Mouse (Mus musculus) heart, adult 2 months (tissue): ENCODE results near the gene Synrg.

ENCODE experiments used
- CTCF ChIP-seq: fragments of 200-600 bp; IDR thresholded peaks from 2 replicates; pipeline ENCODE4 v1.8.1; 2022; ENCODE audit warnings: antibody characterized with exemption, mild to moderate bottlenecking, moderate library complexity
- EP300 ChIP-seq: fragments of 200-500 bp; IDR thresholded peaks from 2 replicates; pipeline ENCODE4 v1.6.1; 2011; ENCODE audit warnings: low read depth, low read length, control low read depth; ENCODE audit not compliant: insufficient read depth
- POLR2A ChIP-seq: fragments of 200-500 bp; IDR thresholded peaks from 2 replicates; pipeline ENCODE4 v1.6.1; 2011; ENCODE audit warnings: mild to moderate bottlenecking, low read depth, low read length, control low read depth; ENCODE audit not compliant: insufficient read depth

DNA sequence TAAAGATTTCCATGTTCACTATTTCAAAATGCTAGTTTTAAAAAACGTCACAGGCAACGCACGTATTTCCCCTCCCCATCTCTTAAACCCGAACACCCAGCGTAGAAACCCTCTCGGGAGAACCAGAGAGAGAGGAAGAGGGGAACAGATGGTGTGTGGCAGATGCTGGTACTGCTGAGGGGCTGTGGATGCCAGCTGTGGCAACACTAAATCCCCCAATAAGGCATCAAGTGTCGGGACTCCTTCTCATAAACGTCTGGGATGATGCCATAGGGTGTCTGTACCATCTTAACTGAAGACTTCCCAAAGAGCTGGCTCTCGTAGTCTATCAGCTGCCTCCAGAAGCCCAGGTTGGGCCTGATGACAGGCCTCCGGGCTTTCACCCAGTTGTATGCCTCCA lies 84.2 kb downstream of the Synrg start:
- no peak for TF ChIP-seq CTCF
- TF ChIP-seq POLR2A = no peak
- no peak for TF ChIP-seq EP300
